Mouse (Mus musculus) mouse embryonic stem cell (cell line): ENCODE data around the gene Rab12.

ENCODE experiments used
- in situ Hi-C, 2 experiments: fragments of 300-500 bp; cut with MboI; formaldehyde crosslinking; loops; 1 replicate in 1 of 2; 3 replicates in 1 of 2; pipeline ENCODE4 v1.14.3; 2019 to 2020; ENCODE audit warnings: low sequenced_read_pairs in 2 of 2, low pct_unique_long_range_greater_than_20kb in 1 of 2, mixed read lengths in 1 of 2; ENCODE audit not compliant: unreplicated experiment in 1 of 2

Rab12 gene

GRCm38 (mm10) chr17:66504248-66504647 lies 15.3 kb downstream of the Rab12 start:
- in situ Hi-C loops = no loop called here

GRCm38 (mm10) chr17:66503466-66503865 lies 16.1 kb downstream of the Rab12 start:
- in situ Hi-C loops = no loop called here

- in situ Hi-C loops = no loop called here
Measured at GRCm38 (mm10) chr17:66502865-66503264, 16.7 kb downstream of the Rab12 start.

- in situ Hi-C loops = no loop called here
Measured at GRCm38 (mm10) chr17:66498598-66498997, 20.9 kb downstream of the Rab12 start.

- in situ Hi-C loops = no loop called here
Measured at GRCm38 (mm10) chr17:66496589-66496988, 22.9 kb downstream of the Rab12 start.

- in situ Hi-C loops = no loop called here
Measured at GRCm38 (mm10) chr17:66490022-66490601, 29.4 kb downstream of the Rab12 start.

GRCm38 (mm10) chr17:66486576-66486975 lies 33.0 kb downstream of the Rab12 start:
- in situ Hi-C loops = loop anchor here (5.0 to 10.0 kb wide), 5 partner anchors 39 to 332 kb away; partner anchors contain the start of gene Mtcl1 (in 2 of the 2)

- in situ Hi-C loops = loop anchor here (5.0 to 10.0 kb wide), 5 partner anchors 38 to 331 kb away; partner anchors contain the start of gene Mtcl1 (in 2 of the 2)
Measured at GRCm38 (mm10) chr17:66485742-66486141, 33.8 kb downstream of the Rab12 start.

- in situ Hi-C loops = loop anchor here (5.0 to 10.0 kb wide), 5 partner anchors 38 to 330 kb away; partner anchors contain the start of gene Mtcl1 (in 2 of the 2)
Measured at GRCm38 (mm10) chr17:66484965-66485364, 34.6 kb downstream of the Rab12 start.

GRCm38 (mm10) chr17:66483651-66484454 lies 35.7 kb downstream of the Rab12 start:
- in situ Hi-C loops = loop anchor here in 1 of 2 experiments (10.0 kb wide), 3 partner anchors 149 to 329 kb away; no protein-coding TSS in a partner anchor

- in situ Hi-C loops = loop anchor here in 1 of 2 experiments (10.0 kb wide), 3 partner anchors 146 to 326 kb away; no protein-coding TSS in a partner anchor
Measured at GRCm38 (mm10) chr17:66481295-66481694, 38.2 kb downstream of the Rab12 start.

GRCm38 (mm10) chr17:66480491-66481278 lies 38.8 kb downstream of the Rab12 start:
- in situ Hi-C loops = loop anchor here in 1 of 2 experiments (10.0 kb wide), 3 partner anchors 146 to 326 kb away; no protein-coding TSS in a partner anchor

- in situ Hi-C loops = loop anchor here in 1 of 2 experiments (10.0 kb wide), 3 partner anchors 145 to 325 kb away; no protein-coding TSS in a partner anchor
Measured at GRCm38 (mm10) chr17:66479813-66480490, 39.6 kb downstream of the Rab12 start.

GRCm38 (mm10) chr17:66479311-66479710 lies 40.2 kb downstream of the Rab12 start:
- in situ Hi-C loops = no loop called here

GRCm38 (mm10) chr17:66473205-66473604 lies 46.3 kb downstream of the Rab12 start:
- in situ Hi-C loops = no loop called here

GRCm38 (mm10) chr17:66471775-66472174 lies 47.8 kb downstream of the Rab12 start:
- in situ Hi-C loops = no loop called here

- in situ Hi-C loops = no loop called here
Measured at GRCm38 (mm10) chr17:66471252-66471651, 48.3 kb downstream of the Rab12 start.

GRCm38 (mm10) chr17:66470020-66470419 lies 49.5 kb downstream of the Rab12 start:
- in situ Hi-C loops = no loop called here
